Mouse (Mus musculus): Measurements from ENCODE around the gene Cadm4. TPM values are rescaled to one million over a fixed set of nuclear protein-coding genes. Genes with fewer than 3 reads are reported as not detected.

Gene Cadm4
- polyA plus RNA-seq, 1 experiment from 2014 or later, result 6.7 TPM

DNA sequence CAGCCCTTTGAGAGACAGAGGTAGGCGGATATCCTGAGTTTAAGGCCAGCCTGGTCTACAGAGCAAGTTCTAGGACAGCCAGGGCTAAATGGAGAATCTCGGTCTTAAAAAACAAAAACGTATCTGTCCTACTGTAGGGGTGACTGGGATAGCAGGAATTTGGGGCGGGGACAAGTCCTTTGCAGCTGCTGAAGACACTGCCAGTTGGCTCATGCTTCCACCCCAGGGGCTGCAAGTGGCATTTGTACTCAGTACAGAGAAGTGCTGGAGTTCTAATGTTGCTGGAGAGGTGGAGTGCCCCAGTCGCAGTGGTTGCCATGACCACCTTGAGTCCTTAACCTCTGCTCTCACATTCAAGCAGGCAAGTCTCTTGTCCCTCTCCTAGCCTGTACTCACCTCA lies 41.0 kb downstream of the Cadm4 start:
- WGBS, result 51% methylated on average over 5 of the region's 5 CpGs

GRCm38 (mm10) chr7:24523723-24524122 lies 41.9 kb downstream of the Cadm4 start:
- ATAC-seq (ENCODE audit: insufficient number of reproducible peaks, insufficient read depth, low FRiP score, low TSS enrichment, low read depth), result no peak
- Histone ChIP-seq H3K36me3 (peaks cover under 1% of the 10 kb centered on the region; the same call in 1 of the 2 replicates), H3K27me3 (no peaks in the 10 kb centered on the region), H3K9ac (no peak overlapping the region), H3K27ac (no peak overlapping the region), H3K4me2 (no peak overlapping the region), H3K9me3 (no peaks in the 10 kb centered on the region), H3K4me1 (peaks cover 17% of the 10 kb centered on the region), H3K4me3 (no peak overlapping the region)
- WGBS, result 84% methylated on average over 6 of the region's 6 CpGs

More for the DNA sequence above, 41.0 kb downstream of the Cadm4 start:
- no peak overlapping the region for H3K27ac ChIP-seq
- H3K4me2 ChIP-seq, result no peak overlapping the region
- H3K4me1 ChIP-seq, result peaks cover 17% of the 10 kb centered on the region
- ATAC-seq (ENCODE audit: insufficient number of reproducible peaks, insufficient read depth, low FRiP score, low TSS enrichment, low read depth), result no peak
- H3K36me3 ChIP-seq, result peaks cover 4% of the 10 kb centered on the region
- no peak overlapping the region for H3K9ac ChIP-seq
- no peak overlapping the region for H3K4me3 ChIP-seq
- no peaks in the 10 kb centered on the region for H3K27me3 ChIP-seq
- no peaks in the 10 kb centered on the region for H3K9me3 ChIP-seq

- H3K27me3 ChIP-seq, result no peaks in the 10 kb centered on the region
- no peaks in the 10 kb centered on the region for H3K36me3 ChIP-seq
- no peaks in the 10 kb centered on the region for H3K9me3 ChIP-seq
- 81% methylated on average over 6 of the region's 6 CpGs for WGBS
- H3K9ac ChIP-seq, result no peak overlapping the region
- H3K4me3 ChIP-seq, result no peak overlapping the region
- peaks cover 24% of the 10 kb centered on the region for H3K4me1 ChIP-seq
- H3K4me2 ChIP-seq, result no peak overlapping the region
- ATAC-seq (ENCODE audit: insufficient number of reproducible peaks, insufficient read depth, low FRiP score, low TSS enrichment, low read depth), result no peak
- H3K27ac ChIP-seq, result no peak overlapping the region
Measured at GRCm38 (mm10) chr7:24524978-24525377, 43.2 kb downstream of the Cadm4 start.

GRCm38 (mm10) chr7:24525686-24526420 lies 44.0 kb downstream of the Cadm4 start:
- no peaks in the 10 kb centered on the region for H3K36me3 ChIP-seq
- peak overlapping the region; percentile 90 for H3K27ac ChIP-seq
- no peak overlapping the region for H3K9ac ChIP-seq
- H3K9me3 ChIP-seq, result no peaks in the 10 kb centered on the region
- peaks cover 24% of the 10 kb centered on the region for H3K4me1 ChIP-seq
- WGBS, result 70% methylated on average over 12 of the region's 12 CpGs
- H3K27me3 ChIP-seq, result no peaks in the 10 kb centered on the region
- H3K4me3 ChIP-seq, result no peak overlapping the region
- H3K4me2 ChIP-seq, result peak overlapping the region; percentile 38
- ATAC-seq (ENCODE audit: insufficient number of reproducible peaks, insufficient read depth, low FRiP score, low TSS enrichment, low read depth), result no peak

GRCm38 (mm10) chr7:24528861-24529260 lies 47.0 kb downstream of the Cadm4 start:
- 77% methylated on average over 11 of the region's 11 CpGs for WGBS
- H3K4me1 ChIP-seq, result peaks cover 42% of the 10 kb centered on the region
- no peak for ATAC-seq (ENCODE audit: insufficient number of reproducible peaks, insufficient read depth, low FRiP score, low TSS enrichment, low read depth)

GRCm38 (mm10) chr7:24529580-24529979 lies 47.8 kb downstream of the Cadm4 start:
- peak overlapping the region; percentile 68 for H3K4me3 ChIP-seq
- H3K4me2 ChIP-seq, result peak overlapping the region; percentile 94
- H3K27ac ChIP-seq, result peak overlapping the region; percentile 87; the same call in 1 of the 2 replicates
- peaks cover 47% of the 10 kb centered on the region for H3K4me1 ChIP-seq
- 56% methylated on average over 11 of the region's 11 CpGs for WGBS
- H3K27me3 ChIP-seq, result peaks cover 11% of the 10 kb centered on the region
- H3K9ac ChIP-seq, result peak overlapping the region; percentile 92
- no peaks in the 10 kb centered on the region for H3K9me3 ChIP-seq
- peaks cover 18% of the 10 kb centered on the region for H3K36me3 ChIP-seq
- no peak for ATAC-seq (ENCODE audit: insufficient number of reproducible peaks, insufficient read depth, low FRiP score, low TSS enrichment, low read depth)

More at GRCm38 (mm10) chr7:24528861-24529260, 47.0 kb downstream of the Cadm4 start:
- Histone ChIP-seq H3K9me3 (no peaks in the 10 kb centered on the region), H3K4me3 (no peak overlapping the region), H3K36me3 (peaks cover 11% of the 10 kb centered on the region), H3K9ac (no peak overlapping the region), H3K27me3 (peaks cover 10% of the 10 kb centered on the region), H3K4me2 (no peak overlapping the region), H3K27ac (no peak overlapping the region)

- Histone ChIP-seq H3K9me3 (no peaks in the 10 kb centered on the region), H3K27me3 (peaks cover 11% of the 10 kb centered on the region), H3K4me2 (peak within 1 kb of the TSS; percentile 94), H3K4me1 (peaks cover 47% of the 10 kb centered on the region), H3K4me3 (peak within 1 kb of the TSS; percentile 68), H3K27ac (peak within 1 kb of the TSS; percentile 87), H3K9ac (peak within 1 kb of the TSS; percentile 92), H3K36me3 (peaks cover 22% of the 10 kb centered on the region)
- under 1% methylated on average over 44 of the region's 44 CpGs for WGBS
- ATAC-seq (ENCODE audit: insufficient number of reproducible peaks, insufficient read depth, low FRiP score, low TSS enrichment, low read depth), result peak; percentile 89
Measured at GRCm38 (mm10) chr7:24530062-24530931, 48.5 kb downstream of the Cadm4 start, which contains the start of gene Irgq. Irgq (plus strand) TSS chr7:24530689.

GRCm38 (mm10) chr7:24531211-24531971 lies 49.6 kb downstream of the Cadm4 start:
- Histone ChIP-seq H3K4me2 (peak overlapping the region; percentile 94), H3K36me3 (peaks cover 32% of the 10 kb centered on the region), H3K9ac (peak overlapping the region; percentile 92), H3K27me3 (peaks cover 11% of the 10 kb centered on the region), H3K27ac (peak overlapping the region; percentile 80), H3K4me1 (peaks cover 39% of the 10 kb centered on the region), H3K4me3 (peak overlapping the region; percentile 68), H3K9me3 (no peaks in the 10 kb centered on the region)
- peak; percentile 50 for ATAC-seq (ENCODE audit: insufficient number of reproducible peaks, insufficient read depth, low FRiP score, low TSS enrichment, low read depth)
- under 1% methylated on average over 43 of the region's 43 CpGs for WGBS

GRCm38 (mm10) chr7:24533031-24533571 lies 51.3 kb downstream of the Cadm4 start:
- Histone ChIP-seq H3K27ac (no peak overlapping the region), H3K4me2 (no peak overlapping the region), H3K9ac (no peak overlapping the region), H3K4me3 (no peak overlapping the region), H3K9me3 (no peaks in the 10 kb centered on the region), H3K4me1 (peaks cover 30% of the 10 kb centered on the region), H3K27me3 (peaks cover 11% of the 10 kb centered on the region), H3K36me3 (peaks cover 36% of the 10 kb centered on the region)
- ATAC-seq (ENCODE audit: insufficient number of reproducible peaks, insufficient read depth, low FRiP score, low TSS enrichment, low read depth), result no peak
- 72% methylated on average over 28 of the region's 28 CpGs for WGBS

DNA sequence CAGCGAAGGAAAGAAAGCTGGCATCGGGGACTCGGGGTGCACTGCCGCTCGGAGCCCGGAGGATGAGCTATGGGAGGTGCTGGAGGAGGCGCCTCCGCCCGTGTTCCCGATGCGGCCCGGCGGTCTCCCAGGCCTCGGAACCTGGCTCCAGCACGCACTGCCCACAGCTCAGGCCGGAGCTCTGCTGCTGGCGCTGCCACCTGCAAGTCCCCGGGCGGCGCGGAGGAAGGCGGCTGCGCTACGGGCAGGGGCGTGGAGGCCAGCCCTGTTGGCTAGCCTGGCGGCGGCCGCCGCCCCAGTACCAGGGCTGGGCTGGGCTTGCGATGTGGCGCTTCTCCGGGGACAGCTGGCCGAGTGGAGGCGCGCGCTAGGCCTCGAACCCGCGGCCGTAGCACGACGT lies 52.0 kb downstream of the Cadm4 start:
- no peak for ATAC-seq (ENCODE audit: insufficient number of reproducible peaks, insufficient read depth, low FRiP score, low TSS enrichment, low read depth)
- Histone ChIP-seq H3K36me3 (peaks cover 36% of the 10 kb centered on the region), H3K4me3 (peak overlapping the region; percentile 3; the same call in 1 of the 2 replicates), H3K9me3 (peaks cover under 1% of the 10 kb centered on the region; the same call in 1 of the 2 replicates), H3K4me2 (peak overlapping the region; percentile 30; the same call in 1 of the 2 replicates), H3K27me3 (peaks cover 11% of the 10 kb centered on the region), H3K27ac (no peak overlapping the region), H3K4me1 (peaks cover 30% of the 10 kb centered on the region), H3K9ac (peak overlapping the region; percentile 40; the same call in 1 of the 2 replicates)
- 39% methylated on average over 42 of the region's 42 CpGs for WGBS
